Mouse (Mus musculus) G1E (cell line): ENCODE results near the gene Ddx56.

Experiments used
- CTCF ChIP-seq: IDR thresholded peaks from 2 replicates; pipeline ENCODE4 v1.5.1; 2012; ENCODE audit warnings: low read depth, low read length, inconsistent platforms, mixed read lengths
- POLR2AphosphoS5 ChIP-seq: IDR thresholded peaks from 2 replicates; pipeline ENCODE4 v1.6.1; 2012; ENCODE audit warnings: low read depth, low read length, inconsistent platforms; ENCODE audit not compliant: insufficient replicate concordance

DNA sequence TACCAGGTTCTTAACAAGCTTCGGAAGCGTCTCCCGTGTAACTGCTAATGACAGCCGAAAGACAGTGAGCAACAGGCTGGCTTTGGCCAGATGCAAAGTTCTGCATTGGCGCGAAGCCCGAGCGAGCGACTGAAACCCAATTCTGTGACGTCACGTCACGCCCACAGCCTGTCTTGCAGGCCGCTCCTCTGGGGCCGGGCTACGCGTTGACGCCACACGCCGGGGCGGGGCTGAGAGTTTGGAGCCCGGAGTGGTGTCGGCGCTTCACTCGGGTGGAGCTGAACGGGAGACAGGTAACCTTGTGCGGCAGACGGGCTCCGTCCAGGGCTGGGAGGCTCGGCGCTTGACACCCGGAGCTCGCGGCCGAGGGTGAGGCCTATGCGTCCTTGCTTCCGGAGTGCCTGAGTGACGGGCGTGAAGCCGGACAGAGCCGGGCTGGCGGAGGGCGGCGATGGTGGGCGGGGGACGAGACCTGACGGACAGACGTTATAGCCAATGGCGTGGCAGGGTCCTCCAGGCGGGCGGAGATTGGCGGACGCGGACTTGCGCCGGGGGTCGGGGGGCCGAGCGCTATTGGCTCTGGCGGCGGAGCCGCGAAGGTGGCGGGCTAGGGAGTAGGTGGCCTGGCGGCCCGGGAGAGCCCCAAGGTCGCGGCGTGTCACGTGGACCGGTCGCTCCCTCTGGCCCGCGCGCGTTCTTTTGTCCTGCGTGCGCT is 24.0 kb upstream of the Ddx56 start, which contains the start of gene Ogdh:
- TF ChIP-seq CTCF (no peak), POLR2AphosphoS5 (no peak)
